Mouse (Mus musculus): Measurements from ENCODE around the gene Six3. TPM values are rescaled to one million over a fixed set of nuclear protein-coding genes. Genes with fewer than 3 reads are reported as not detected.

Six3 gene
- polyA plus RNA-seq, 1 experiment from 2014 or later, result not detected

- no peak for ATAC-seq (ENCODE audit: low read depth)
- peaks cover 100% of the 10 kb centered on the region for H3K27me3 ChIP-seq (ENCODE audit: control insufficient read depth, insufficient read depth, low read depth, low read length)
- H3K4me1 ChIP-seq (ENCODE audit: control insufficient read depth, low read depth, low read length), result no peaks in the 10 kb centered on the region
- no peak overlapping the region for H3K9ac ChIP-seq (ENCODE audit: low read depth, low read length)
- no peak overlapping the region for H3K4me2 ChIP-seq (ENCODE audit: low read depth, low read length)
- no peaks in the 10 kb centered on the region for H3K36me3 ChIP-seq (ENCODE audit: control insufficient read depth, insufficient read depth)
- H3K4me3 ChIP-seq (ENCODE audit: low read depth, low read length), result no peak overlapping the region
- no peaks in the 10 kb centered on the region for H3K9me3 ChIP-seq (replicated peaks; ENCODE audit: control insufficient read depth, low read length)
- H3K27ac ChIP-seq (ENCODE audit: low read length), result no peak overlapping the region
- 2% methylated on average over 41 of the region's 41 CpGs for WGBS (ENCODE audit: insufficient replicate concordance)
These were observed 3.4 kb downstream of the Six3 start for GRCm38 (mm10) chr17:85616526-85617500.

- Histone ChIP-seq H3K27me3 (ENCODE audit: control insufficient read depth, insufficient read depth, low read depth, low read length) (peaks cover 100% of the 10 kb centered on the region), H3K4me3 (ENCODE audit: low read depth, low read length) (no peak overlapping the region), H3K9ac (ENCODE audit: low read depth, low read length) (no peak overlapping the region), H3K9me3 (replicated peaks; ENCODE audit: control insufficient read depth, low read length) (no peaks in the 10 kb centered on the region), H3K4me1 (ENCODE audit: control insufficient read depth, low read depth, low read length) (no peaks in the 10 kb centered on the region), H3K36me3 (ENCODE audit: control insufficient read depth, insufficient read depth) (no peaks in the 10 kb centered on the region), H3K27ac (ENCODE audit: low read length) (no peak overlapping the region), H3K4me2 (ENCODE audit: low read depth, low read length) (no peak overlapping the region)
- ATAC-seq (ENCODE audit: low read depth), result no peak
- 1% methylated on average over 34 of the region's 36 CpGs for WGBS (ENCODE audit: insufficient replicate concordance)
These were observed 4.4 kb downstream of the Six3 start for GRCm38 (mm10) chr17:85617566-85618358.

- H3K4me3 ChIP-seq (ENCODE audit: low read depth, low read length), result no peak overlapping the region
- no peaks in the 10 kb centered on the region for H3K4me1 ChIP-seq (ENCODE audit: control insufficient read depth, low read depth, low read length)
These were observed 5.1 kb downstream of the Six3 start for GRCm38 (mm10) chr17:85618359-85619112.

GRCm38 (mm10) chr17:85619113-85620085, 6.0 kb downstream of the Six3 start:
- Histone ChIP-seq H3K27ac (ENCODE audit: low read length) (no peak overlapping the region), H3K27me3 (ENCODE audit: control insufficient read depth, insufficient read depth, low read depth, low read length) (peaks cover 100% of the 10 kb centered on the region), H3K9me3 (replicated peaks; ENCODE audit: control insufficient read depth, low read length) (no peaks in the 10 kb centered on the region), H3K4me2 (ENCODE audit: low read depth, low read length) (no peak overlapping the region), H3K36me3 (ENCODE audit: control insufficient read depth, insufficient read depth) (no peaks in the 10 kb centered on the region), H3K4me1 (ENCODE audit: control insufficient read depth, low read depth, low read length) (no peaks in the 10 kb centered on the region), H3K9ac (ENCODE audit: low read depth, low read length) (no peak overlapping the region), H3K4me3 (ENCODE audit: low read depth, low read length) (no peak overlapping the region)
- WGBS (ENCODE audit: insufficient replicate concordance), result 6% methylated on average over 20 of the region's 20 CpGs
- ATAC-seq (ENCODE audit: low read depth), result no peak

More at GRCm38 (mm10) chr17:85618359-85619112, 5.1 kb downstream of the Six3 start:
- no peaks in the 10 kb centered on the region for H3K36me3 ChIP-seq (ENCODE audit: control insufficient read depth, insufficient read depth)
- no peak overlapping the region for H3K27ac ChIP-seq (ENCODE audit: low read length)
- peaks cover 100% of the 10 kb centered on the region for H3K27me3 ChIP-seq (ENCODE audit: control insufficient read depth, insufficient read depth, low read depth, low read length)
- no peak overlapping the region for H3K9ac ChIP-seq (ENCODE audit: low read depth, low read length)
- WGBS (ENCODE audit: insufficient replicate concordance), result 1% methylated on average over 34 of the region's 34 CpGs
- ATAC-seq (ENCODE audit: low read depth), result no peak
- no peaks in the 10 kb centered on the region for H3K9me3 ChIP-seq (replicated peaks; ENCODE audit: control insufficient read depth, low read length)
- no peak overlapping the region for H3K4me2 ChIP-seq (ENCODE audit: low read depth, low read length)

- Histone ChIP-seq H3K9me3 (replicated peaks; ENCODE audit: control insufficient read depth, low read length) (no peaks in the 10 kb centered on the region), H3K27me3 (ENCODE audit: control insufficient read depth, insufficient read depth, low read depth, low read length) (peaks cover 100% of the 10 kb centered on the region), H3K4me3 (ENCODE audit: low read depth, low read length) (no peak overlapping the region), H3K9ac (ENCODE audit: low read depth, low read length) (no peak overlapping the region), H3K36me3 (ENCODE audit: control insufficient read depth, insufficient read depth) (no peaks in the 10 kb centered on the region), H3K4me1 (ENCODE audit: control insufficient read depth, low read depth, low read length) (no peaks in the 10 kb centered on the region), H3K27ac (ENCODE audit: low read length) (no peak overlapping the region), H3K4me2 (ENCODE audit: low read depth, low read length) (no peak overlapping the region)
- 4% methylated on average over 6 of the region's 6 CpGs for WGBS (ENCODE audit: insufficient replicate concordance)
- ATAC-seq (ENCODE audit: low read depth), result no peak
These were observed 6.7 kb downstream of the Six3 start for GRCm38 (mm10) chr17:85620086-85620481.

GRCm38 (mm10) chr17:85620680-85621504, 7.5 kb downstream of the Six3 start:
- no peak overlapping the region for H3K4me3 ChIP-seq (ENCODE audit: low read depth, low read length)
- H3K36me3 ChIP-seq (ENCODE audit: control insufficient read depth, insufficient read depth), result no peaks in the 10 kb centered on the region
- no peak for ATAC-seq (ENCODE audit: low read depth)
- H3K27ac ChIP-seq (ENCODE audit: low read length), result no peak overlapping the region
- H3K4me1 ChIP-seq (ENCODE audit: control insufficient read depth, low read depth, low read length), result no peaks in the 10 kb centered on the region
- H3K9ac ChIP-seq (ENCODE audit: low read depth, low read length), result no peak overlapping the region
- 1% methylated on average over 53 of the region's 54 CpGs for WGBS (ENCODE audit: insufficient replicate concordance)
- no peaks in the 10 kb centered on the region for H3K9me3 ChIP-seq (replicated peaks; ENCODE audit: control insufficient read depth, low read length)
- H3K27me3 ChIP-seq (ENCODE audit: control insufficient read depth, insufficient read depth, low read depth, low read length), result peaks cover 100% of the 10 kb centered on the region
- H3K4me2 ChIP-seq (ENCODE audit: low read depth, low read length), result no peak overlapping the region

GRCm38 (mm10) chr17:85621505-85622310, 8.3 kb downstream of the Six3 start:
- Histone ChIP-seq H3K27ac (ENCODE audit: low read length) (no peak overlapping the region), H3K4me1 (ENCODE audit: control insufficient read depth, low read depth, low read length) (no peaks in the 10 kb centered on the region), H3K4me2 (ENCODE audit: low read depth, low read length) (no peak overlapping the region), H3K27me3 (ENCODE audit: control insufficient read depth, insufficient read depth, low read depth, low read length) (peaks cover 100% of the 10 kb centered on the region), H3K36me3 (ENCODE audit: control insufficient read depth, insufficient read depth) (no peaks in the 10 kb centered on the region), H3K4me3 (ENCODE audit: low read depth, low read length) (no peak overlapping the region), H3K9me3 (replicated peaks; ENCODE audit: control insufficient read depth, low read length) (no peaks in the 10 kb centered on the region), H3K9ac (ENCODE audit: low read depth, low read length) (no peak overlapping the region)
- 1% methylated on average over 66 of the region's 67 CpGs for WGBS (ENCODE audit: insufficient replicate concordance)
- no peak for ATAC-seq (ENCODE audit: low read depth)

Measured in liver, embryonic 16.5 days (tissue).